Mouse (Mus musculus) cerebellum, adult 2 months (tissue): ENCODE data around the gene Plpp7. TPM values are rescaled to one million over a fixed set of nuclear protein-coding genes. Genes with fewer than 3 reads are reported as not detected.

Experiments used
- DNase-seq, 2 experiments: peaks; one replicate each; pipeline ENCODE4 v3.0.0; 2021
- H3K27ac ChIP-seq: fragments of 200-500 bp; 2 replicates; pipeline ENCODE4 v1.5.1; 2012; ENCODE audit warnings: low read length, control low read depth, inconsistent platforms; ENCODE audit not compliant: insufficient read depth
- H3K27me3 ChIP-seq: fragments of 200-500 bp; 2 replicates; pipeline ENCODE4 v1.6.1; 2012; ENCODE audit warnings: inconsistent platforms, mild to moderate bottlenecking, low read length, moderate library complexity; ENCODE audit not compliant: control insufficient read depth, insufficient read depth
- H3K4me1 ChIP-seq: fragments of 200-500 bp; 2 replicates; pipeline ENCODE4 v1.6.1; 2011; ENCODE audit warnings: low read length; ENCODE audit not compliant: control insufficient read depth, insufficient read depth
- H3K4me3 ChIP-seq: fragments of 200-500 bp; replicated peaks from 2 replicates; pipeline ENCODE3; 2011; ENCODE audit warnings: mild to moderate bottlenecking, low read depth, low read length, control low read depth; ENCODE audit not compliant: insufficient read depth
- CTCF ChIP-seq: fragments of 200-500 bp; IDR thresholded peaks from 2 replicates; pipeline ENCODE4 v1.5.1; 2011; ENCODE audit warnings: low read depth, mild to moderate bottlenecking, control low read depth, low read length, moderate library complexity, borderline replicate concordance; ENCODE audit not compliant: insufficient read depth
- POLR2A ChIP-seq: fragments of 200-500 bp; IDR thresholded peaks from 2 replicates; pipeline ENCODE4 v1.6.1; 2011; ENCODE audit warnings: low read length, control low read depth, borderline replicate concordance; ENCODE audit not compliant: insufficient read depth
- WGBS: fragments of 180-500 bp; shearing (Covaris S2); methylation state at CpG from one replicate; pipeline ENCODE4 v1.1.7; 2018; 5-methylcytosine and 5-hydroxymethylcytosine counted together
- polyA plus RNA-seq: library from polyadenylated mRNA; depleted of rRNA; stranded (reverse); fragments of >200 nt; gene quantifications from 2 replicates; pipeline ENCODE4 v1.2.3, GENCODE M21; 2012; rRNA removed

The Plpp7 gene
- 41.3 and 45.0 TPM in 2 replicates for polyA plus RNA-seq

DNA sequence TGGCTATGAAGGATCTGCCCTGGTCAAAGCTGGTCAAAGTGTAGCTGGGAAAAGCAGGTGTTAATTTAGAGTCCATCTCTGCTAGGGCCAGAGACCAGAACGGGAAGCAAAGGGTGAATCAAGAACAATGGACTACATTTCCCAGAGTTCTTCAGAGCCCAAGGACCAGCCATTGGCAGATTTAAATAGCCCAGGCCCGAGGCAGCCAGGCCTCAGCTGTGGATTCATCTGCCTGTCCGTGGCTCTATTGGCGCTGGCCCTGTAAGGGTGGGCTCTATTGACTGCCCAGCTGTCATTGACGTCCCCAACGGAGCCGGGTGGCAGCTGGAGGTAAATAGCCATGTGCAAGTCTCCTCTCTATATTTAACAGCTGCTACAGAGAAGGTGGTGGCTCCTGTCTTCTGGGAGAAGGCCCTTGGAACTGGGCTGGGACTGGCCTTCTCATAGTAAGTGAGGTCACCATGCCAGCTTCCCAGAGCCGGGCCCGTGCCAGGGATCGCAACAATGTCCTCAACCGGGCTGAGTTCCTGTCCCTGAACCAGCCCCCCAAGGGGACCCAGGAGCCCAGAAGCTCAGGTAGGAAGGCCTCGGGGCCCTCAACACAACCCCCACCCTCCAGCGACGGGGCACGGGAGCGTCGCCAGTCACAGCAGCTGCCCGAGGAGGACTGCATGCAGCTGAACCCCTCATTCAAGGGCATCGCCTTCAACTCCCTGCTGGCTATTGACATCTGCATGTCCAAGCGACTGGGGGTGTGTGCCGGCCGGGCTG lies at the start of gene Plpp7:
Plpp7 (plus strand) TSS at position 178 of the 771 bp plus-strand sequence.
- TF ChIP-seq CTCF = no peak
- peak; percentile 81; the same call in 1 of the 2 replicates for TF ChIP-seq POLR2A
- 1% methylated on average over 22 of the region's 22 CpGs for WGBS

DNA sequence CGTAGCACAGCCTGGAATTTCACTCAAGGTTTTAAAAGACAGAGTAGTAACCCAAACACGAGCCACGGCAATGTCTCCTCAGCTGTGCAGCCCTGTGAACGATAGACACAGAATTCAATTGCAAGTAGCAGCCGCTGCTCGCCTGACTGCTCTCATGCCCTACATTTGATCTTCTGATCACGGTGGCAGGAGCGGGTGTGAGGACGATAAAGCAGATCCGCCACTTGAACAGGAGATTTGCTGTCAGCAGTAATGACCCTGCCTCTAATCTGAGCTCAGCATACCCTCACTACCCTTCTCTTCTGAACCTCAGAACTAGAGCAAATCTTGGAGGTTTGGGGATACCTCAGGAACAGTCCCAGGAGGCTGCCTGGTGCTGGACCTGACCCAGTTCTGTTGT lies 49.3 kb upstream of the Plpp7 start:
- DNase-seq = peak; percentile 34 to 37
- no peak overlapping the region for H3K4me3 ChIP-seq
- no peaks in the 10 kb centered on the region for H3K27me3 ChIP-seq
- 43% methylated on average over 10 of the region's 10 CpGs for WGBS
- H3K27ac ChIP-seq = no peak overlapping the region
- H3K4me1 ChIP-seq = peaks cover 12% of the 10 kb centered on the region
- TF ChIP-seq CTCF (no peak), POLR2A (no peak)

More for the DNA sequence above, at the start of gene Plpp7:
- DNase-seq = peak; percentile 86 to 87
- Histone ChIP-seq H3K4me3 (peak within 1 kb of the TSS; percentile 87), H3K27ac (peak within 1 kb of the TSS; percentile 88), H3K4me1 (peaks cover 13% of the 10 kb centered on the region), H3K27me3 (no peaks in the 10 kb centered on the region)

DNA sequence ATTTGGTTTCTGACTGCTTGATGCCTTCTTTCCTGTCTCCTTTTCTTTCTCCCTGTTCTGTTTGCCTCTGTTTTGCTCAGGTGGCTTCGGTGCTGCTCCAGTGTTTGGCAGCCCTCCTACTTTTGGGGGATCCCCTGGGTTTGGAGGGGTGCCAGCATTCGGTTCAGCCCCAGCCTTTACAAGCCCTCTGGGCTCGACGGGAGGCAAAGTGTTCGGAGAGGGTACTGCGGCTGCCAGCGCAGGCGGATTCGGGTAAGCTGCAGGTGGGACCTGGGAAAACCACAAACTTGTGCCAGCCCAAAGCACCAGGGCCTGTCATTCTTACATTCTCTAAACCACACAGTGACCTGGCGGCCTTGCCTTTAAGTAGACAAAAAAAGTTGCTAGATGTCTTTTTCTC lies 48.0 kb upstream of the Plpp7 start:
- WGBS = 16% methylated on average over 10 of the region's 10 CpGs
- Histone ChIP-seq H3K27me3 (no peaks in the 10 kb centered on the region), H3K4me3 (no peak overlapping the region), H3K27ac (no peak overlapping the region), H3K4me1 (peaks cover 12% of the 10 kb centered on the region)
- no peak for DNase-seq
- TF ChIP-seq CTCF (no peak), POLR2A (no peak)

DNA sequence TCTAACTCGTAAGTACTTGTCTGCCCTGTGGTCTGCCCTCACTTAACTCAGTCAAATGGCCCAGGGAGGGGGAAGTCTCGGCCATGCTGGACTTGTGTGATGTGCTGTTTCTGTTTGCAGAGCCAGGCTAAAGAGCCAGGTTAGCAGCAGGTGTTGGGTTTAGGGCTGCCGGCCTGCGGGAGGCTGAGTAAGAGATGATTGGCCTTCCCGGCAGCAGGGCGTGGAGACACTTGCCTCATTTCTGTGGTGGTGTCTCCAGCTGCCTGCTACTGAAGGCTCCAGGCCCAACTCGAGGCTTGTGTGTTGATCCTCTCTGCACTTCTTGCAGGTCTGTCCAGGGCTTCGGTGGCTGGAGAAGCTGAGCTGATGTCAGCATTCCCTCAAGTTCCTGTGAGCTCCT lies 43.5 kb upstream of the Plpp7 start:
- DNase-seq = no peak
- 81% methylated on average over 8 of the region's 8 CpGs for WGBS

DNA sequence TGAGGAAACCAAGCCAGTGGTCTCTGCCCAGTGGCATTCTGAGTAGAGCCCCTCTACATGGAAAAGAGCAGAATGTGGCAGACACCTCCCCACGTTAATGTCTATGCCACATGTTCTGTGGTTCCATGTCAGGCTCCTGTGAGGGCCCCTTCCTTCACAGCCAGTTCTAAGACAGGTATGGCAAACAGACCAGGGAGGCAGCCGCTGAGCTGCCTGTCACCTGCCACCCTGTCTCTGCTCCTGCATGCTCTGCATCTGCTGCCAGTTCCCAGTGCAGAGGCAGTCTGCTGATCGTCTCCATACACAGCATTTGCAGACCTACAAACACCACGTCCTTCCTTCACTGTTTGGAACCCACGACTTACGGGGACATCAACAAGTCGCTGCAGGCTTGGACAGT lies 42.9 kb upstream of the Plpp7 start:
- TF ChIP-seq POLR2A (no peak), CTCF (no peak)
- 90% methylated on average over 7 of the region's 7 CpGs for WGBS
- Histone ChIP-seq H3K4me1 (peaks cover under 1% of the 10 kb centered on the region; the same call in 1 of the 2 replicates), H3K4me3 (no peak overlapping the region), H3K27me3 (no peaks in the 10 kb centered on the region), H3K27ac (no peak overlapping the region)
- no peak for DNase-seq

More for the DNA sequence above, 43.5 kb upstream of the Plpp7 start:
- Histone ChIP-seq H3K27ac (no peak overlapping the region), H3K27me3 (no peaks in the 10 kb centered on the region), H3K4me3 (no peak overlapping the region), H3K4me1 (peaks cover 7% of the 10 kb centered on the region)
- no peak for TF ChIP-seq POLR2A
- TF ChIP-seq CTCF = no peak

DNA sequence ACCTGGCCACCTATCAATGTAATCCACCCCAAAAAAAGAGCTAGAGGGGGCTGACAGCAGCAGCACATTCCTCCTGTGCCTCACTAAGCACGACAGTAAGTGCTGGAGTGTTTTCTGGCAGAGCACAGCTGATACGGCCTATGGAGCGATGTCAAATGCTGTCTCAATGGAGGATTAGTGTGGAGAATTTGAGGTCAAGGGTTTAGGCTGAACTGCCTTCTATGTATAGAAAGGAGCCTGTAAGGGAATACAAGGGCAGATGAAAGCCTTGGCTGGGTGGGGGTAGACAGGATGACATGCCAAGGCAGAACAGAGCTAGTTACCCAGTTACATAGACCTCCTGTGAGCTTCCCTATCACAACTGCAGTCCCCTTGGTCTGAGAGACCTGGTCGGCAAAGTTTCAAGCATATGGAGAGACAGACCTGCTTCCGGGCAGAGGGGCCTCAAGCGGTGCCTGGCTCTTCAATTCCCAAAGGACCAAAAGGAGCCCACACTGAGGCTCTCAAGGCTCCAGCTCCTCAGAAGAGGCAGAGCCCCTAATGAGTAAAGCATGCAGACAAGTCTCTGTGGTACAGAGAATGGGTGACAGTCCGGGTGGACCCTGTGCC lies 39.9 kb upstream of the Plpp7 start:
- TF ChIP-seq CTCF = no peak
- no peak overlapping the region for H3K4me3 ChIP-seq
- DNase-seq = no peak
- no peaks in the 10 kb centered on the region; the same call in 1 of the 2 replicates for H3K4me1 ChIP-seq
- H3K27me3 ChIP-seq = no peaks in the 10 kb centered on the region
- 67% methylated on average over 7 of the region's 7 CpGs for WGBS
- no peak overlapping the region for H3K27ac ChIP-seq

DNA sequence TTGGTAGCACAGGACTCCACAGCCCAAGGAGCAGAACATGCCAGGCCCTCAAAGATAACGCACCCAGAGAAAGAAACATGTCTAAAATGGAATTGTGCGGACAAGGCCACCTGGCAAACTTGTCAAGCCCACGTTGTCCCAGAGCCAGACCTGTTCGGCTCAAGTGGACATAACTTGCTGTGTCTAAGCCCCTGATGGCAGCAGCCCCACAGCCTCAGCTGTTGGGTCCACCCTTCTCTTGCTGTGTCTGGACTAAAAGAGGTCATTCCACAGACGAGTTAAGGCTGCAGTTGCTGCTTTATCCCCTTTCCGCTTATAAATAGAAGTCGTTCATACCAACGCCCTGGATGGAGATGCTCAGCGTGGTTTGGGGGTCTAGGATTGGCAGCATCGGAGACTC lies 38.8 kb upstream of the Plpp7 start:
- H3K27ac ChIP-seq = no peak overlapping the region
- no peaks in the 10 kb centered on the region; the same call in 1 of the 2 replicates for H3K4me1 ChIP-seq
- H3K27me3 ChIP-seq = no peaks in the 10 kb centered on the region
- WGBS = 54% methylated on average over 10 of the region's 10 CpGs
- DNase-seq = no peak
- TF ChIP-seq POLR2A (no peak), CTCF (no peak)
- no peak overlapping the region for H3K4me3 ChIP-seq

DNA sequence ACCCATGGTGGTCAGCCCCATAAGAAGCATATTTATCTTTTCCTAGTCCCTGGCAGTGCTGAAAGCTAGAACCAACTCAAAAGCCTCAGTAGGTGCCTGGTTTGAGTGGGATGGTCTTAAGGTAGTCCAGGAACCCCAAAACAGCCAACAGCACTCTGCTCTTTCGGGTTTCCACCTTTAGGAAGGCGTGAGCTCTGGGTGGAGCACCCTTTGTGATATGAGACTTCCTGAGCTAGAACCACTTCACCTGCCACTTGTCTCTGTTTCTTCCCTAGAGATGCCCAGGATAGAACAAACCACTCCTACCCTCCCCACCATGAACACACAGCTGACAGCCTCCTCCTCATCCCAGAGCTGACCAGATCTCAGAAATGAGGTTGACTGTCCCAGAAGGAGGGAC lies 38.0 kb upstream of the Plpp7 start:
- no peaks in the 10 kb centered on the region for H3K27me3 ChIP-seq
- WGBS = 93% methylated on average over 2 of the region's 2 CpGs
- TF ChIP-seq POLR2A (no peak), CTCF (no peak)
- H3K4me3 ChIP-seq = no peak overlapping the region
- H3K4me1 ChIP-seq = no peaks in the 10 kb centered on the region; the same call in 1 of the 2 replicates
- DNase-seq = no peak
- H3K27ac ChIP-seq = no peak overlapping the region
